Mouse (Mus musculus): ENCODE measurements at regions not wholly inside any gene's neighbourhood (a gene's known extent, or its start where the extent isn't known, plus 50 kb on each side); places are given as distances from the start of the nearest gene placed in this dataset.

DNA sequence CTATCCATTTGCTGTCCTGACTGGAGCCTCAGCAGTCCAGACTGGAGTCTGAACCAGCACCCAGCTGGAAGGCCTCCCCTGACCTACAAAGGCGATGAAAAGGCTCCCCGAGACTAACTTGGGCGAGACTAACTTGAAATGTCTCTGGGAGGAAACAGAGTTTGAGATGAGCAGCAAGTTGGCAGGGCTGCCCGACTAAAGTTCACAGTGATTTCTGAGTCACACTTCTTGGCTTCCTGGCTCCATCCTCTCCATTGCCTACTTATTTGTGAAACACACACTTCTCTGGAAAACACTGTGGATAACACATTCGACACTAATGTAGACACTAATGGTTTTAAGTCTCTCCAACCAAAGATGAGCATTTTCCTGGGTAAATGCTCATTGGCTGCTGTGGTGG lies 170.2 kb downstream of the Abhd5 start:
- no peak for TF ChIP-seq CTCF (conservative IDR thresholded peaks at IDR 0.05)
- H3K27ac ChIP-seq = no peak overlapping the region
- H3K4me3 ChIP-seq = no peak overlapping the region
- no peak for DNase-seq (ENCODE audit: low spot score in 2 of 2)

DNA sequence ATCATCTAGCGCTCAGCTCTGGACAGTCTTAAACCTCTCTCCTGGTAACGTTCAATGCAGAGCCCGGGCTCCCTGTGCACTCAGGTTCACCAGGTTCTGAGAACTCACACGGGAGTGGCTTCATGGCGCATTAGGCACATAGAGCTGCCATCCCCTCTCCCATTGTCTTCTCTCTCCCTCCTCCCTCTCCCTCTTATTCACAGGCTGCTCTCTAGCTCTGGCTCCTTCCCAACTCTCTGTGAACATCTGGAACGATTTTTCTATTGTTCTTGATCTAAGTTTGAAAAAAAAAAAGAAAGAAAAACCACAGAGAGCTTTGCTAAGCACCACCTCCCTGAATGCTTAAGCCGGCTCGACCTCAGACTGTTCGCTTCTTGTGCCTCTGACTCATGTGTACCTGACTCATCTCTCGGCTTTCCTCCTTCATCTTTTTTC lies 174.2 kb downstream of the Abhd5 start:
- no peak for TF ChIP-seq CTCF (conservative IDR thresholded peaks at IDR 0.05)
- no peak overlapping the region for H3K4me3 ChIP-seq
- DNase-seq (ENCODE audit: low spot score in 2 of 2) = no peak
- no peak overlapping the region for H3K27ac ChIP-seq

DNA sequence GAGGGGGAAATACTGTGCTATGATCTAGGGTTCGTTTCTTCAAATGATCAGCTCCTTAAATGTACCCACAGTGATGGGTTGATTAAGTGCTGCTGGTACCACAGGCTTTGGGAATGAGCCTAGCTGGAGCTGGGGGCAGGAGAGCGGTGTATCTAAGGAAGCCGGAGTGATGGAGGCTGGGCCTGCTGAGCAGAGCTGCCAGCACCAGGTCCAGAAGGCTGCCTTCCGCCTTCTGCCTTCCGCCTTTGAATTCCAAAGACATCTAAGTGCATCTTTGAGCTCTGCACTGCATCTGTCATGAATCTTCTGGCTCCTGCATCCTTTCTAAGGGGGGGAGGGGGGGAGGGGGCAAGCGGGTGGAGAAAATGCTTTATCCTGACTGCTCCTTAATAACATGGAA lies 176.9 kb downstream of the Abhd5 start:
- no peak for TF ChIP-seq CTCF (conservative IDR thresholded peaks at IDR 0.05)
- H3K4me3 ChIP-seq = no peak overlapping the region
- peak in 1 of 2 experiments; percentile 30 for DNase-seq (ENCODE audit: low spot score in 2 of 2)
- peak overlapping the region; percentile 46; the same call in 1 of the 2 replicates for H3K27ac ChIP-seq

DNA sequence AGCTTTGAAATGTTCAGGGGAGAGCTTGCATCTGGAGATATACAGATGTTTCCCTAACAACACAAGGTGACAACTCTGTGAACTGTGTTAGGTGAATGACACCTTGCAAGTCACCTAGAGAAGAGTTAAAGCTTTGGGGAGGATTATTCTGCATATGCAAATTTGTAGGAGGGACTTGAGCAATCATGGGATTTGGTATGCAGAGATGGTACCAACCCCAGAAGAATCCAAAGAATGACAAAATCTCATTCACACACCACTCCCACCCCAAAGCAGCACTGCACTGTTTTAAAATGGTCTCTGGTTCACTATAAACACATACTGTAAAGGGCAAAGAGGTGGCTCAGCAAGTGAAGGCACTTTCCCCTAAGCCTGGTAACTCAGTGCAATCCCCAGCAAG lies 178.3 kb downstream of the Abhd5 start:
- Histone ChIP-seq H3K4me3 (no peak overlapping the region), H3K27ac (0 out of 2 replicates have a peak overlapping the region, but pooled peaks have one; percentile 36)
- DNase-seq (ENCODE audit: low spot score in 2 of 2) = no peak
- TF ChIP-seq CTCF (conservative IDR thresholded peaks at IDR 0.05) = no peak

DNA sequence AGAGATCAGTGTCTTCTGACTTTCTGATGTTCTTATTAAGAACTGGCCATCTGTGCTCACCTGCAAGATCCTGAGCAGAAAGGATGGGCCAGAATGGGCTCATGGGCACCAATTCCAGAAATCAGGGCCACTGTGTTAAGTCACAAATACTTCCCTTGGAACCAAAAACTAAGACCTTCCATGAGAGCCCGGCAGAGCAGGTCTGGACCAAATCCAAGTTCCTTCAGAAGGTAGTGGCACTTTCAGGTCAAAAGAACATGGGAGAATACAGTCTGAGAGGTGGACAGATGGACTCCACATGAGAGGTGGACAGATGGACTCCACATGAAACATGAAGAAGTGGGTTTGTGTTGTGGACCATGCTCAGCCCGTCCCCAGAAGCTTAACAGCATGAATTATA lies 180.4 kb downstream of the Abhd5 start:
- TF ChIP-seq CTCF (conservative IDR thresholded peaks at IDR 0.05) = no peak
- H3K4me3 ChIP-seq = no peak overlapping the region
- no peak for DNase-seq (ENCODE audit: low spot score in 2 of 2)
- H3K27ac ChIP-seq = no peak overlapping the region

DNA sequence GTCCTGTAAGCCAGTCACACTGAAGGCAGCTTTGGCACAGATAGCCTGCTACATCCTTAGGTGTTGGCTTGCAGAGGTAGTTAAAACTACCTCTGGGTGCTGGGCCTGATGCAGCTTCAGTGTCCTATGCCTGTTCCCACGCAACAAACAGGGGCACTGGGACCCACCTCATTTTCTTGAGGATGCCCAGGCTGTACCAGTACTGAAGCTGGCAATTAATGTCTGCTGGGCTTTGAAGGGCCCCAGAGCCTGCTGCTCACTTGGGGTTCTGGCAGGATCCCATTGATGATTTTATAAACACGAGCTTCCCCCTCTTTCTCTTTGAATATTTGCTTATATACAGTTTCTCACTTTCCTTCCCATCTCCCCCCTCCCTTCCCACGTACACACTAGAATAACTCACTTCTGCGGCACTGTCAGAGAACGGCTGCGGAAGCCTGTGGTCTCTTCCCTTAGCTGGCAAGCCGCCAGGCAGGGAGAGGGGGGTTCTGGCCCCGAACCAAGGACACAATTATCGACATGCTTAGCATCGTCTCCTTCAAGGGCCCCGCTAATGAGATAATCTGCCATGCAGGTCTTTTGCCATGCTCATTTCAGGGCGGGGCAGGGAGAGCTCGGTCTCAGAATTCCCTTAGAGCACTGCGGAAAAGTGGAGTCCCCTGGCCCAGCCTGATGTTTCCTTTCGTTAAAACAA lies 182.9 kb downstream of the Abhd5 start:
- Histone ChIP-seq H3K27ac (peak overlapping the region; percentile 51; the same call in 1 of the 2 replicates), H3K4me3 (no peak overlapping the region)
- peak; percentile 8 to 34 for DNase-seq (ENCODE audit: low spot score in 2 of 2)
- no peak for TF ChIP-seq CTCF (conservative IDR thresholded peaks at IDR 0.05)

DNA sequence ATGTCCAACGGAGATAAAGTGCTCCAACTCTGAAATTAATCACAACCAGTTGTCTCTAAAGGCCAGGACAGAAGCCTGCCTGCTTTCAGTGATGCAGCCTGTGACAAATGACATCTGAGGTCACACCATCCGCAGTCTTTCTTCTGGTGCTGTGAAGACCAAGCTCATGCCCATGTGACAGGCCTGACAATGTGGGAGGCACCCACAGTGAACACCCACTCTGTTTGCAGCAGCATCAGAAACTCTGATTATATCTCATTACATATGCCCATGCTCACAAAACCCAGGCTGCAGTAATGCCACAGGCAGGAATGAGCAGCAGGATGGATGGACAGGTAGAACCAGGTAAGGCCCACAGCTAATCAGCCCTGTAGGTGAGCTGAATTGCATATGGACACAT lies 183.6 kb downstream of the Abhd5 start:
- H3K27ac ChIP-seq = peak overlapping the region; percentile 51; the same call in 1 of the 2 replicates
- H3K4me3 ChIP-seq = no peak overlapping the region
- no peak for DNase-seq (ENCODE audit: low spot score in 2 of 2)
- no peak for TF ChIP-seq CTCF (conservative IDR thresholded peaks at IDR 0.05)

DNA sequence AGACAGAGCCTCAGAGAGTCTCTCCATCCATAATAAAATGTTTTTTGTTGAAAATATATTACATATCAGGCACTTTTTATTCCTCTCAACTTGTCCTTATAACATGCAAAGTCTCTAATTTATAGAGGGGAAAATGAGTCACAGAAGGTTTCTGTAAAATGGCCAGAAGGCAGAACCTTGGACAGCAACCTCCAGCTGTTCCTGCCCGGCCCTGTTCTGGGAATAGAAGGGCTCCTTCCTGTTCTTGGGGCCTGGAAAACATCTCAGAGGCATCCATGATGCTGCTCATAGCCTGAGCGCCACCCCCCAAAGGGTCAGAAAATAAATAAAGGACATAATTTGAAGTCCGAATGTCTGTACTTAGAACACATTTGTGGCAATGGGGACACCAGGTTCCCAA lies 188.7 kb downstream of the Abhd5 start:
- Histone ChIP-seq H3K27ac (no peak overlapping the region), H3K4me3 (no peak overlapping the region)
- DNase-seq (ENCODE audit: low spot score in 2 of 2) = no peak
- TF ChIP-seq CTCF (conservative IDR thresholded peaks at IDR 0.05) = no peak

DNA sequence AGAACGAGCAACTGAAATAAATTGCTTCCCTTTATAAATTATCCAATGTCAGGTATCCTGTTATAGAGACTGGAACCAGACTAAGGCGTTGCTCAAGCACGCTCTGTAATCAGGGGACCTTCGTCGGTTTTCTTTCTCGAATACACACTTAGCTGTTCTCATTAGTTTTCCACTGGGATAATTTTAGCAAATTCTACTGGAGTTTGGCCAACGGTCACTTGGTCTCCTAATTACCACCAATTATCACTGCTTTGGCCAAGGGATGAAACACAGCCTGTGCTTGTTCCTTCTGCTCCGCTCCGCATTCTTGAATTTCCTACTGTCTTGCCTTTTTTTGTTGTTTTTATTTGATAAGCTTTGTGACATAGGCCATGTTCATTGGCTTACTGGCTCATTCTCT lies 191.1 kb upstream of the Topaz1 start:
- no peak for DNase-seq (ENCODE audit: low spot score in 2 of 2)
- TF ChIP-seq CTCF (conservative IDR thresholded peaks at IDR 0.05) = no peak
- H3K27ac ChIP-seq = no peak overlapping the region
- H3K4me3 ChIP-seq = no peak overlapping the region

DNA sequence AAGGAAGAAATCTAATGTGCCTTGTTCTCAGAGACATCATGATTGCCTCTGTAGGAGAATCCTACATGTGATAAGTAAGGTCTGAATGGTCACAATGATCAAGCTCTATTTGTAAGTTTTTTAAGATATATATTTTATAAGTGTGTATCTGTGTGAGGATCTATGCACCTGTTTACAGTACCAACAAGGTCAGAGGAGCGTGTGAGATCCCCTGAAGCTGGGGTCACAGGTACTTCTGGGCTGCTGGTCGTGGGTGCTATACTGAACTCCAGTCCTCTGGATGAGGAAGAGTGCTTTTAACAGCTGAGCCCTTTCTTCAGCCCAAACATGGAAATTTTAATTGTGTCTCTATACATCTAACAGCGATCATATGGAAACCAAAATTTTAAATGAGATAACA lies 181.1 kb upstream of the Topaz1 start:
- no peak for TF ChIP-seq CTCF (conservative IDR thresholded peaks at IDR 0.05)
- DNase-seq (ENCODE audit: low spot score in 2 of 2) = no peak
- H3K4me3 ChIP-seq = no peak overlapping the region
- H3K27ac ChIP-seq = no peak overlapping the region

DNA sequence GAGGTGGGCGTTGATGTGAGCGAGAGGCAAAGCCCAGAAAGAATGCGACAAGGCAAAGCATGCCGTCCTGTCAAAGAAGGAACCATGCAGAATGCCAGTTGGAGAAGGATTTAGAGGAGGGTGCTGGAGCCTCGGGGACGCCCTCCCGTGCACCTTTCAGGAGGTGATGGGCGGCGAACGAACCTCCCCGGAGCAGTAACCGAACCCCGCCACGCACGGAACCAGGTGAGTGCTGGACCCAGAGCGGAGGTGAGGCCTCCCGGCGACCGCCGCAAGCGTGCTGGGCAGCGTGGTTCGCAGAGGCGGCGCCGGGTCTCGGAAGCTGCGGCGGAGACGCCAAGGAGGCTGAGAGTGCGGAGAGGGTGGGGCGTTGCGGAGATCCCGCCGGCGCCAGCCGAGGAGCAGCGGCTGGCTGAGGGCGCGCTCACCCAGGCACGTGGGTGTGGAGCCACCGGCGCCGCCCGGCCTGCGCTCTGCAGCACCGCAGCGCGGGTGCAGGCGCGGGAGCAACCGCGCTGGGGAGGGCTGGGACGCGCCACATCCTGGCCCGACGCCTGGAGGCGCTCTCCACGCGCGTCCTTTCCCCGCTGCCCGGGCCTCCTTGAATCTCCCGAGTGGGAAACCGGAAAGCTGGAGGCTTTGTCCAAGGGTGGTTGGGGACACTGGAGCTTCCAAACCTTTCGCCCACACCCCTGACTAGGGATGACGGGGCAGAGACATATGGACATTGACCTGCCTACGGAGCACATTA lies 178.3 kb upstream of the Topaz1 start:
- peak overlapping the region; percentile 61 for H3K4me3 ChIP-seq

DNA sequence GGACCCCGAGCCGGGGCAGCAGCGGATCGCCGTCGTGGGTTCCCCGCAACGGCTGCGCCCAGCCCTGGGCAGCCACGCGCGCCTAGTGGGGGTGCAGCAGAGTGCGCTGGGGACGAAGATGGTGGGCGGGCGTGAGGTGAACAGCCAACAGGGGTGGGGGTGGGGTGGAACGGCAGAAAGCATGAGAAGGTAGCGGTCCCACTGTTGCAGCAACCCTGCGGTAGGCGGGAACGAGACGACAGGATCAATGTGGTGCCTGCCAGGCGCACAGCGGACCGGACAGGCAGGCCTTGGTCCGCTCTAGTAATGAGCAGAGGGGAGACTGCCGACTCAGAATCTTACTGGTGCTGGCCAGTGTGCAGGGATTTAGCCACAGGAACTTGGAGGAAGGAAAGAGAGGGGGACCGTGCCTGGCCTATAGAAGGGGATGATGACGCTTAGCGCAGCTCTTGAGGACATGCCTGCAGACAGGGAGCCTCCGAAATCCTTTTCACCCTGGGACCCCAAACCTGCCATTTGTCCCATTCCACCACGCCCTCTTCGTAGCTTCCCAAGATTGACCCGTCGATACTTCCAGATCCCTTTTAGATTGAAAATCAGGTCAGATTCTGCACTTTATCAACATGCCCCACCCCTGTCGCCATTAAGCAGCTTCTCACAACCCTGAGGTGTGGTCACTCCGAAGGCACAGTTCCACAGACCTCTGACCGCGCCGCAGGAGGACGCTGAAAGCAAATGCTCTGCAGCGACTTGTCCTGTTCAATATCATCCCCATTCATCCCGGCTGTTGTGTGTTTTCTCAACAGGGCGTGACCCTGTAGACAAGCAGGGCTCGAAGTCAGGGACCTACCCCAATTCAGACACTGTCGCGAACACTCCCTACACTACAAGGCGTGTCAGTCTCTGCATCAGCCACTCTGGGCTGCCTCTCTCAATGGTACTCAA lies 177.4 kb upstream of the Topaz1 start:
- no peak for TF ChIP-seq CTCF (conservative IDR thresholded peaks at IDR 0.05)
- Histone ChIP-seq H3K4me3 (peak overlapping the region; percentile 61), H3K27ac (peak overlapping the region; percentile 85)
- DNase-seq (ENCODE audit: low spot score in 2 of 2) = no peak

More for the DNA sequence above, 178.3 kb upstream of the Topaz1 start:
- peak in 1 of 2 experiments; percentile 62 for DNase-seq (ENCODE audit: low spot score in 2 of 2)
- peak; percentile 60 for TF ChIP-seq CTCF (conservative IDR thresholded peaks at IDR 0.05)
- H3K27ac ChIP-seq = peak overlapping the region; percentile 85

DNA sequence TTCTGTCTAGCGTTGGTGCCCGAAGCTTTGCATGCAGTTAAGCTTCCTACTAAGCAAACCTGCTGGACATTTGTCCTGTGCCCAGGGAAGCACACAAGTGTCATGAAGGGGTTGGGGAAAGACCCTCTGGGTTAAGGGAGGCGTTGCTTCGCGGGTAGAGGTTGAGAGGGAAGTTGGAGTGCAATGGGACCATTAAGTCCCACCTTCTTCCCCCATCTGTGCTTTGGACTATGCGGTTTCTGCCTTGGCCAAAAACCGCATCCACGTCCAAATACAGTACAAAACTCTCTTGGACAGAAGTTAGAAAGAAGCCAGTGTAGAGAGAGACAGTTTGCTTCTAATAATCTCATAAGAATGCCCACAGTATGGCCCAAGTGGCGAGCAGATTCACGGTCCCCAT lies 176.1 kb upstream of the Topaz1 start:
- no peak for TF ChIP-seq CTCF (conservative IDR thresholded peaks at IDR 0.05)
- H3K4me3 ChIP-seq = peak overlapping the region; percentile 77; the same call in 1 of the 2 replicates
- DNase-seq (ENCODE audit: low spot score in 2 of 2) = no peak
- peak overlapping the region; percentile 92 for H3K27ac ChIP-seq

All from layer of hippocampus, adult 2 months (tissue).